Mouse (Mus musculus): Measurements from ENCODE around the gene Tspan31.

Gene Tspan31

GRCm38 (mm10) chr10:127041774-127042338, 28.2 kb downstream of the Tspan31 start:
- DNase-seq = peak; percentile 74 to 75

GRCm38 (mm10) chr10:127041274-127041766, 28.7 kb downstream of the Tspan31 start, which contains the start of the genes Mettl1 and Eef1akmt3:
Mettl1 (plus strand) TSS chr10:127041414.
Eef1akmt3 (minus strand) TSS chr10:127041513.
- DNase-seq = peak in 1 of 2 experiments; percentile 22

- DNase-seq = no peak
Measured at GRCm38 (mm10) chr10:127040569-127041214, 29.4 kb downstream of the Tspan31 start.

- no peak for DNase-seq
Measured at GRCm38 (mm10) chr10:127037641-127038040, 32.4 kb downstream of the Tspan31 start.

GRCm38 (mm10) chr10:127036273-127036672, 33.8 kb downstream of the Tspan31 start:
- no peak for DNase-seq

- DNase-seq = no peak
Measured at GRCm38 (mm10) chr10:127033301-127033741, 36.7 kb downstream of the Tspan31 start.

GRCm38 (mm10) chr10:127030336-127031296, 39.4 kb downstream of the Tspan31 start, which contains the start of gene Tsfm:
Tsfm (minus strand) TSS chr10:127030840.
- DNase-seq = peak; percentile 90 to 92

GRCm38 (mm10) chr10:127018422-127018821, 51.6 kb downstream of the Tspan31 start:
- no peak for DNase-seq
